Mouse (Mus musculus) megakaryocyte, embryonic 14.5 days (primary cell): ENCODE measurements around the gene Taar1.

Experiments
- FLI1 ChIP-seq: IDR thresholded peaks from 2 replicates; pipeline ENCODE4 v1.6.1; 2012; ENCODE audit warnings: low read length, inconsistent platforms, mixed read lengths
- GATA1 ChIP-seq: IDR thresholded peaks from 3 replicates; pipeline ENCODE4 v1.6.1; 2012; ENCODE audit warnings: mixed read lengths, low read length, inconsistent platforms, borderline replicate concordance

GRCm38 (mm10) chr10:23920056-23920455 lies at the start of gene Taar1:
- no peak for TF ChIP-seq GATA1
- TF ChIP-seq FLI1: no peak
